Mouse (Mus musculus): ENCODE results near the gene Batf2.

DNA sequence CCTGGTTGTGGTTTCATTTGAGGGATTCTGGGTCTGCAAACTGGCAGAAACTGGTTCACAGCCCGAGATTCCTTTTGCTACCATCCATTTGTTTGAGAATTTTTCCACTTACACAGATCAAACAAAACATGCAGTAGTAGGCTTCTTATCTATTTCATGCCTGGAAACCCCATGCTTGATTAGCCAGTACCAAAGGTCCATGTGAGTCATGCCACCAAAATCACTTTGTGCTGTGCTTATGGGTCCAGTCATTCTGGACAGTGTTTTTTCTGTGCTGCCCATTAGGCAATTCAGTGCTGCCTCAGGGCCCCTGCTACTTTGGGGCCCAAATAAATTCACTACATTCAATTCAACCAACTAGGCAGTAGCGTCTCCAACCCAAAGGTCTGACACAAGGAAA is 63.5 kb downstream of the Batf2 start:
- TF ChIP-seq CTCF (IDR thresholded peaks at IDR 0.05; ENCODE audit: control insufficient read depth, insufficient read depth, insufficient read length) (no peak), MYOG (IDR thresholded peaks at IDR 0.05; ENCODE audit: control insufficient read depth, extremely low read depth, insufficient read length) (no peak), MYOD1 (IDR thresholded peaks at IDR 0.05; ENCODE audit: control insufficient read depth, insufficient read length, low read depth) (no peak), MAX (IDR thresholded peaks at IDR 0.05) (no peak)

Measured in C2C12 (cell line).